Mouse (Mus musculus) liver, embryonic 15.5 days (tissue): ENCODE results near the gene Cd27. TPM values are rescaled to one million over a fixed set of nuclear protein-coding genes. Genes with fewer than 3 reads are reported as not detected.
"Not testable (repeated sequence)": the region's sequence is repeated elsewhere in the genome, so short reads cannot be mapped to it uniquely, and the experiment has no call there.

Experiments used
- ATAC-seq: fragments of 200-750 bp; cut with Nextera tagmentation; 2 replicates; pipeline ENCODE4 v1.8.0; 2017; ENCODE audit warnings: moderate number of reproducible peaks, mild to moderate bottlenecking, moderate library complexity; ENCODE audit not compliant: insufficient read depth
- H3K27ac ChIP-seq: fragments of 300-500 bp; sonication (generic); replicated peaks from 2 replicates; pipeline ENCODE4 v1.5.1; 2015; ENCODE audit warnings: mild to moderate bottlenecking, inconsistent platforms
- H3K27me3 ChIP-seq: fragments of 300-500 bp; sonication (generic); 2 replicates; pipeline ENCODE4 v1.6.1; 2015; ENCODE audit warnings: mild to moderate bottlenecking, inconsistent platforms
- H3K36me3 ChIP-seq: fragments of 300-500 bp; sonication (generic); replicated peaks from 2 replicates; pipeline ENCODE4 v1.6.1; 2015; ENCODE audit warnings: moderate library complexity, mild to moderate bottlenecking, inconsistent platforms
- H3K4me1 ChIP-seq: fragments of 300-500 bp; sonication (generic); replicated peaks from 2 replicates; pipeline ENCODE4 v1.6.1; 2015; ENCODE audit warnings: inconsistent platforms
- H3K4me2 ChIP-seq: fragments of 300-500 bp; sonication (generic); 2 replicates; pipeline ENCODE4 v1.6.1; 2015; ENCODE audit warnings: moderate library complexity, mild to moderate bottlenecking, inconsistent platforms
- H3K4me3 ChIP-seq: fragments of 300-500 bp; sonication (generic); replicated peaks from 2 replicates; pipeline ENCODE4 v1.5.1; 2015; ENCODE audit warnings: mild to moderate bottlenecking, inconsistent platforms
- H3K9ac ChIP-seq: fragments of 300-500 bp; sonication (generic); 2 replicates; pipeline ENCODE4 v1.6.1; 2015; ENCODE audit warnings: moderate library complexity, mild to moderate bottlenecking, inconsistent platforms
- H3K9me3 ChIP-seq: fragments of 300-500 bp; sonication (generic); replicated peaks from 2 replicates; pipeline ENCODE4 v1.6.1; 2016; ENCODE audit warnings: inconsistent platforms
- WGBS: fragments of 180-500 bp; shearing (Covaris S2); methylation state at CpG from one replicate; pipeline ENCODE4 v1.1.7; 2015; ENCODE audit warnings: mixed read lengths; ENCODE audit not compliant: insufficient replicate concordance; 5-methylcytosine and 5-hydroxymethylcytosine counted together
- polyA plus RNA-seq: library from polyadenylated mRNA; unstranded; fragments of >200 nt; fragmentation: Nextera tagmentation; extraction: Ambion mirVana; gene quantifications from 2 replicates; pipeline ENCODE4 v1.2.1, GENCODE M21; 2015

Cd27 gene
- 1.3 and 1.6 TPM in 2 replicates for polyA plus RNA-seq

- Histone ChIP-seq H3K9ac (no peak within 1 kb of the TSS), H3K4me3 (no peak within 1 kb of the TSS), H3K27me3 (no peaks in the 10 kb centered on the region), H3K9me3 (no peaks in the 10 kb centered on the region), H3K36me3 (no peaks in the 10 kb centered on the region), H3K4me1 (peaks cover 28% of the 10 kb centered on the region), H3K27ac (no peak within 1 kb of the TSS), H3K4me2 (no peak within 1 kb of the TSS)
- ATAC-seq = no peak
- WGBS = 36% methylated on average over 6 of the region's 6 CpGs
Measured at GRCm38 (mm10) chr6:125236782-125237181, at the start of gene Cd27. Gene Cd27, minus strand, starts transcription at chr6:125237010.

- H3K4me3 ChIP-seq = no peak within 1 kb of the TSS
- 85% methylated on average over 22 of the region's 22 CpGs for WGBS
- no peaks in the 10 kb centered on the region for H3K36me3 ChIP-seq
- no peaks in the 10 kb centered on the region for H3K27me3 ChIP-seq
- ATAC-seq = no peak
- no peaks in the 10 kb centered on the region for H3K4me1 ChIP-seq
- H3K9ac ChIP-seq = no peak within 1 kb of the TSS
- H3K9me3 ChIP-seq = no peaks in the 10 kb centered on the region
- H3K27ac ChIP-seq = no peak within 1 kb of the TSS
- H3K4me2 ChIP-seq = no peak within 1 kb of the TSS
Measured at GRCm38 (mm10) chr6:125285890-125286289, 49.1 kb upstream of the Cd27 start, which contains the start of gene Tuba3a. Gene Tuba3a, minus strand, starts transcription at chr6:125286042.

GRCm38 (mm10) chr6:125284751-125285150 is 47.9 kb upstream of the Cd27 start:
- no peaks in the 10 kb centered on the region for H3K4me1 ChIP-seq
- no peak for ATAC-seq
- no peaks in the 10 kb centered on the region for H3K27me3 ChIP-seq
- H3K36me3 ChIP-seq = no peaks in the 10 kb centered on the region
- H3K4me3 ChIP-seq = no peak overlapping the region
- H3K9me3 ChIP-seq = no peaks in the 10 kb centered on the region
- WGBS = 78% methylated on average over 7 of the region's 7 CpGs
- no peak overlapping the region for H3K4me2 ChIP-seq
- no peak overlapping the region for H3K9ac ChIP-seq
- no peak overlapping the region for H3K27ac ChIP-seq

- Histone ChIP-seq H3K4me2 (no peak overlapping the region), H3K36me3 (no peaks in the 10 kb centered on the region), H3K9me3 (no peaks in the 10 kb centered on the region), H3K4me3 (no peak overlapping the region), H3K27ac (no peak overlapping the region), H3K4me1 (no peaks in the 10 kb centered on the region), H3K27me3 (no peaks in the 10 kb centered on the region), H3K9ac (no peak overlapping the region)
- 57% methylated on average over 8 of the region's 8 CpGs for WGBS
- ATAC-seq = no peak
Measured at GRCm38 (mm10) chr6:125284250-125284649, 47.4 kb upstream of the Cd27 start.

GRCm38 (mm10) chr6:125282721-125283120 is 45.9 kb upstream of the Cd27 start:
- not testable (repeated sequence) for H3K27ac ChIP-seq, H3K4me2 ChIP-seq, H3K27me3 ChIP-seq, H3K36me3 ChIP-seq, H3K9me3 ChIP-seq, H3K4me3 ChIP-seq, H3K9ac ChIP-seq, ATAC-seq, H3K4me1 ChIP-seq
- WGBS = 72% methylated on average over 13 of the region's 13 CpGs

GRCm38 (mm10) chr6:125279729-125280128 is 42.9 kb upstream of the Cd27 start:
- no peak overlapping the region for H3K4me3 ChIP-seq
- H3K27ac ChIP-seq = no peak overlapping the region
- no peak overlapping the region for H3K4me2 ChIP-seq
- WGBS = 36% methylated on average over 8 of the region's 8 CpGs
- no peaks in the 10 kb centered on the region for H3K9me3 ChIP-seq
- no peak for ATAC-seq
- H3K9ac ChIP-seq = no peak overlapping the region
- no peaks in the 10 kb centered on the region for H3K4me1 ChIP-seq
- no peaks in the 10 kb centered on the region for H3K36me3 ChIP-seq
- H3K27me3 ChIP-seq = no peaks in the 10 kb centered on the region

- no peaks in the 10 kb centered on the region for H3K36me3 ChIP-seq
- no peak for ATAC-seq
- 53% methylated on average over 15 of the region's 15 CpGs for WGBS
Measured at GRCm38 (mm10) chr6:125274841-125275563, 38.2 kb upstream of the Cd27 start.

GRCm38 (mm10) chr6:125272228-125272785 is 35.5 kb upstream of the Cd27 start:
- Histone ChIP-seq H3K27ac (no peak overlapping the region), H3K4me2 (peak overlapping the region; percentile 43; the same call in 1 of the 2 replicates)

More at GRCm38 (mm10) chr6:125274841-125275563, 38.2 kb upstream of the Cd27 start:
- H3K27me3 ChIP-seq = no peaks in the 10 kb centered on the region
- H3K9me3 ChIP-seq = no peaks in the 10 kb centered on the region
- H3K4me1 ChIP-seq = peaks cover 15% of the 10 kb centered on the region
- H3K4me3 ChIP-seq = no peak overlapping the region
- H3K27ac ChIP-seq = no peak overlapping the region
- no peak overlapping the region for H3K9ac ChIP-seq
- H3K4me2 ChIP-seq = no peak overlapping the region

GRCm38 (mm10) chr6:125271455-125272227 is 34.8 kb upstream of the Cd27 start:
- peak overlapping the region; percentile 38; the same call in 1 of the 2 replicates for H3K27ac ChIP-seq
- H3K4me3 ChIP-seq = peak overlapping the region; percentile 19; the same call in 1 of the 2 replicates
- 11% methylated on average over 17 of the region's 17 CpGs for WGBS

More at GRCm38 (mm10) chr6:125272228-125272785, 35.5 kb upstream of the Cd27 start:
- peaks cover 15% of the 10 kb centered on the region for H3K4me1 ChIP-seq
- H3K9me3 ChIP-seq = no peaks in the 10 kb centered on the region
- WGBS = 63% methylated on average over 10 of the region's 10 CpGs
- H3K9ac ChIP-seq = no peak overlapping the region
- no peaks in the 10 kb centered on the region for H3K27me3 ChIP-seq
- H3K4me3 ChIP-seq = no peak overlapping the region
- ATAC-seq = no peak
- H3K36me3 ChIP-seq = no peaks in the 10 kb centered on the region

GRCm38 (mm10) chr6:125268799-125269198 is 32.0 kb upstream of the Cd27 start:
- WGBS = 60% methylated on average over 6 of the region's 6 CpGs
- Histone ChIP-seq H3K36me3 (no peaks in the 10 kb centered on the region), H3K4me1 (peaks cover 15% of the 10 kb centered on the region), H3K4me3 (no peak overlapping the region), H3K9ac (no peak overlapping the region), H3K4me2 (no peak overlapping the region), H3K27me3 (no peaks in the 10 kb centered on the region), H3K27ac (no peak overlapping the region), H3K9me3 (no peaks in the 10 kb centered on the region)
- ATAC-seq = no peak

More at GRCm38 (mm10) chr6:125271455-125272227, 34.8 kb upstream of the Cd27 start:
- peak overlapping the region; percentile 43 for H3K4me2 ChIP-seq
- H3K9ac ChIP-seq = no peak overlapping the region
- H3K9me3 ChIP-seq = no peaks in the 10 kb centered on the region
- H3K4me1 ChIP-seq = peaks cover 15% of the 10 kb centered on the region
- no peaks in the 10 kb centered on the region for H3K27me3 ChIP-seq
- ATAC-seq = peak; percentile 83
- H3K36me3 ChIP-seq = no peaks in the 10 kb centered on the region

- no peaks in the 10 kb centered on the region for H3K36me3 ChIP-seq
- no peak overlapping the region for H3K4me3 ChIP-seq
- no peak for ATAC-seq
- WGBS = 64% methylated on average over 3 of the region's 3 CpGs
- H3K4me1 ChIP-seq = peaks cover 15% of the 10 kb centered on the region
- H3K9me3 ChIP-seq = no peaks in the 10 kb centered on the region
- H3K4me2 ChIP-seq = no peak overlapping the region
- no peak overlapping the region for H3K27ac ChIP-seq
- H3K27me3 ChIP-seq = no peaks in the 10 kb centered on the region
- no peak overlapping the region for H3K9ac ChIP-seq
Measured at GRCm38 (mm10) chr6:125267469-125267868, 30.7 kb upstream of the Cd27 start.
